Mouse (Mus musculus): ENCODE measurements around the gene Ipp. TPM values are rescaled to one million over a fixed set of nuclear protein-coding genes. Genes with fewer than 3 reads are reported as not detected.

The Ipp gene
- total and polyA plus RNA-seq, 3 experiments, result 14.4 to 20.8 (median 17.3) TPM

DNA sequence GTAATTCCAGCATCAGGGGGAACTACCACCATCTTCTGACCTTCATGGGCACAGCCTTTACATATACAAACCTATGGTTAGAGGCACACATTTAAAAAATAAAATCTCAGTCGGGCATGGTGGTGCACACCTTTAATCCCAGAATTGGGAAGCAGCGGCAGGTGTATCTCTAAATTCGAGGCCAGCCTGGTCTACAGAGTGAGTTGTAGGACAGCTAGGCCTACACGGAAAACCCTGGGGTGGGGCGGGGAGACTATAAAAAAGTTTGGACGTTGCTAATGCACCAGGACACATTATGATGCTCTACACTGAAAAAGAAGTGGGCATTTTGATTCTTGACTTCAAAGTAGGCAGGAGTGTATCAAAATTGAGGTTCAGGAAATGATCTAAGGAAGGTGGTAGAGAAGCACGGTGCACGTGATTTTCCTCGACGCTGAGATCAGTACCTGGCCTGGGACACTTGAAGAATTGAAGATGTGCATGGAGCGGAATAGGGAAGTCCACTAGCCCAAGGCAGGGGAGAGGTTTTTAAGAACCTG is 394 bp upstream of the Ipp start:
- peaks cover 8% of the 10 kb centered on the region for H3K79me2 ChIP-seq (replicated peaks; ENCODE audit: control insufficient read depth, extremely low read depth, insufficient read depth, poor library complexity, severe bottlenecking)
- H3K9me3 ChIP-seq (replicated peaks; ENCODE audit: low read length), result no peaks in the 10 kb centered on the region
- dilution Hi-C loops (cut with MboI; ENCODE audit: extremely low pct_ligation_motif_present, extremely low pct_unique_long_range_greater_than_20kb, low sequenced_read_pairs) (no loop called here), in situ Hi-C loops (cut with MboI; ENCODE audit: low pct_ligation_motif_present, low pct_unique_long_range_greater_than_20kb, low sequenced_read_pairs) (no loop called here)
- H3K4me1 ChIP-seq (ENCODE audit: control insufficient read depth in 1 of 2, insufficient read depth in 2 of 2), result peaks cover 3 to 22% of the 10 kb centered on the region in 2 experiments; a peak in 3 of 4 replicates
- peak overlapping the region; percentile 25 for H3K4me2 ChIP-seq (ENCODE audit: insufficient read depth, low read depth, poor library complexity, severe bottlenecking)
- no peaks in the 10 kb centered on the region for H3K27me3 ChIP-seq (replicated peaks)
- H3K9ac ChIP-seq (ENCODE audit: insufficient read depth, low read depth), result peak overlapping the region; percentile 55
- H3K36me3 ChIP-seq (replicated peaks in 1 of 2; ENCODE audit: control insufficient read depth in 1 of 2, insufficient read depth in 1 of 2, low read length in 1 of 2), result peaks cover 7 to 12% of the 10 kb centered on the region in 2 experiments
- DNase-seq (ENCODE audit: extremely low read depth), result no peak
- no peak overlapping the region for H3K27ac ChIP-seq (ENCODE audit: insufficient read depth, low read depth)
- peak overlapping the region; percentile 44 to 73 (median 64) for H3K4me3 ChIP-seq (replicated peaks in 1 of 3; ENCODE audit: low read depth in 2 of 3, low read length in 2 of 3, poor library complexity in 1 of 3)
- TF ChIP-seq SIN3A (IDR thresholded peaks at IDR 0.05; ENCODE audit: low read length), result no peak
- peak; percentile 41; the same call in 1 of the 2 replicates for TF ChIP-seq BHLHE40 (IDR thresholded peaks at IDR 0.05; ENCODE audit: low read depth, low read length)

DNA sequence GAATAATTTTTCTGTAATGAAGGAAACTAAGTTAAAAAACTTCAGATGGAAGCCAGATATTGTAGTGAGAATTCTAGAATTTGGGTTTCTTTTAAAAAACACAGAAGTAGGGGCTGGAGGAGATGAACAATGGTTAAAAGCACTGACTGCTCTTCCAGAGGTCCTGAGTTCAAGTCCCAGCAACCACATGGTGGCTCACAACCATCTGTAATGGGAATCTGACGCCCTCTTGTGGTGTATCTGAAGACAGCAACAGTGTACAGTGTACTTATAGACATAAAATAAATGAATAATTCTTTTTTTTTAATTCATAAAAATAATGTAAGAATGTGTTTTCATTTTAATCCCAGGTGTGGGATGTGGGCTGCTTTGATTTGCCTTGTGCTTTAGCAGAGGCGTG is 23.8 kb downstream of the Ipp start:
- no peaks in the 10 kb centered on the region for H3K4me1 ChIP-seq (ENCODE audit: control insufficient read depth in 1 of 2, insufficient read depth in 2 of 2)
- H3K4me3 ChIP-seq (replicated peaks in 1 of 3; ENCODE audit: low read depth in 2 of 3, low read length in 2 of 3, poor library complexity in 1 of 3), result no peak overlapping the region
- TF ChIP-seq CTCF (conservative IDR thresholded peaks at IDR 0.05 in 1 of 2, IDR thresholded peaks at IDR 0.05 in 1 of 2; ENCODE audit: low read depth in 2 of 2, low read length in 2 of 2) (peak; percentile 23 to 42), SMC3 (IDR thresholded peaks at IDR 0.05; ENCODE audit: low read depth, low read length) (peak; percentile 13; the same call in 1 of the 2 replicates), IRF4 (IDR thresholded peaks at IDR 0.05; ENCODE audit: low read depth, low read length) (no peak), JUN (IDR thresholded peaks at IDR 0.05; ENCODE audit: insufficient read depth, low read depth, low read length) (no peak), RAD21 (IDR thresholded peaks at IDR 0.05; ENCODE audit: low read depth, low read length) (peak; percentile 22), CHD2 (IDR thresholded peaks at IDR 0.05; ENCODE audit: low read length) (no peak), GABPA (IDR thresholded peaks at IDR 0.05; ENCODE audit: insufficient replicate concordance, low read depth, low read length) (no peak), ZC3H11A (IDR thresholded peaks at IDR 0.05; ENCODE audit: low read depth, low read length) (no peak), USF2 (conservative IDR thresholded peaks at IDR 0.05; ENCODE audit: low read depth, low read length) (no peak)
- H3K9me3 ChIP-seq (replicated peaks; ENCODE audit: low read length), result peaks cover 2% of the 10 kb centered on the region
- no peak for DNase-seq (ENCODE audit: extremely low read depth)
- H3K27ac ChIP-seq (ENCODE audit: insufficient read depth, low read depth), result no peak overlapping the region
- no peaks in the 10 kb centered on the region for H3K79me2 ChIP-seq (replicated peaks; ENCODE audit: control insufficient read depth, extremely low read depth, insufficient read depth, poor library complexity, severe bottlenecking)
- H3K27me3 ChIP-seq (replicated peaks), result no peaks in the 10 kb centered on the region
- dilution Hi-C loops (cut with MboI; ENCODE audit: extremely low pct_ligation_motif_present, extremely low pct_unique_long_range_greater_than_20kb, low sequenced_read_pairs) (no loop called here), in situ Hi-C loops (cut with MboI; ENCODE audit: low pct_ligation_motif_present, low pct_unique_long_range_greater_than_20kb, low sequenced_read_pairs) (no loop called here)
- peaks cover 17 to 45% of the 10 kb centered on the region in 2 experiments for H3K36me3 ChIP-seq (replicated peaks in 1 of 2; ENCODE audit: control insufficient read depth in 1 of 2, insufficient read depth in 1 of 2, low read length in 1 of 2)
- H3K4me2 ChIP-seq (ENCODE audit: insufficient read depth, low read depth, poor library complexity, severe bottlenecking), result no peak overlapping the region
- H3K9ac ChIP-seq (ENCODE audit: insufficient read depth, low read depth), result no peak overlapping the region

DNA sequence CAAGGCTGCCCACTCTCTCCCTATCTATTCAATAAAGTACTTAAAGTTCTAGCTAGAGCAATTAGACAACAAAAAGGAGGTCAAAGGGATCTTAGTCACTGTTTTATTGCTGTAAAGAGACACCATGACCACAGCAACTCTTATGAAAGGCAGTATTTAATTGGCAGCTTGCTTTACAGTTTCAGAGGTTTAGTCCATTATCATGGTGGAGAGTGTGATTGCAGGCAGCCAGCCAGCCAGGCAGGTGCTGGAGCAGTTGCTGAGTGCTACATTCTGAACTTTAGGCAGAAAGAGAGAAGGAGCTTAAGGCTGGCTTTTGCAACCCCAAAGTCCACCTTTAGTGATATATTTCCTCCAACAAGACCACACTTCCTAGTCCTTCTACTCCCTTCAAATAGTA is 29.0 kb downstream of the Ipp start:
- H3K9me3 ChIP-seq (replicated peaks; ENCODE audit: low read length), result no peaks in the 10 kb centered on the region
- in situ Hi-C loops (cut with MboI; ENCODE audit: low pct_ligation_motif_present, low pct_unique_long_range_greater_than_20kb, low sequenced_read_pairs), result no loop called here
- TF ChIP-seq TBP (conservative IDR thresholded peaks at IDR 0.05; ENCODE audit: low read depth, low read length) (no peak), MYC (IDR thresholded peaks at IDR 0.05; ENCODE audit: low read depth, low read length) (no peak), ETS1 (conservative IDR thresholded peaks at IDR 0.05; ENCODE audit: low read depth, low read length) (no peak), CHD2 (IDR thresholded peaks at IDR 0.05; ENCODE audit: low read length) (no peak), HCFC1 (IDR thresholded peaks at IDR 0.05; ENCODE audit: low read depth, low read length) (no peak), EP300 (IDR thresholded peaks at IDR 0.05; ENCODE audit: low read length) (no peak), KAT2A (IDR thresholded peaks at IDR 0.05; ENCODE audit: insufficient replicate concordance, low read length) (no peak), PAX5 (IDR thresholded peaks at IDR 0.05; ENCODE audit: low read length) (no peak), NELFE (IDR thresholded peaks at IDR 0.05; ENCODE audit: low read depth, low read length) (no peak), BHLHE40 (IDR thresholded peaks at IDR 0.05; ENCODE audit: low read depth, low read length) (no peak), IRF4 (IDR thresholded peaks at IDR 0.05; ENCODE audit: low read depth, low read length) (no peak), MAX (IDR thresholded peaks at IDR 0.05; ENCODE audit: low read length) (no peak), MXI1 (IDR thresholded peaks at IDR 0.05; ENCODE audit: low read depth, low read length) (no peak), MEF2A (IDR thresholded peaks at IDR 0.05; ENCODE audit: borderline replicate concordance, low read depth, low read length) (no peak)
- no peaks in the 10 kb centered on the region for H3K79me2 ChIP-seq (replicated peaks; ENCODE audit: control insufficient read depth, extremely low read depth, insufficient read depth, poor library complexity, severe bottlenecking)
- no peak overlapping the region for H3K4me3 ChIP-seq (replicated peaks in 1 of 3; ENCODE audit: low read depth in 2 of 3, low read length in 2 of 3, poor library complexity in 1 of 3)
- H3K4me1 ChIP-seq (ENCODE audit: control insufficient read depth in 1 of 2, insufficient read depth in 2 of 2), result no peaks in the 10 kb centered on the region
- H3K9ac ChIP-seq (ENCODE audit: insufficient read depth, low read depth), result no peak overlapping the region
- no peak overlapping the region for H3K27ac ChIP-seq (ENCODE audit: insufficient read depth, low read depth)
- H3K27me3 ChIP-seq (replicated peaks), result no peaks in the 10 kb centered on the region
- peaks cover 12 to 37% of the 10 kb centered on the region in 2 experiments for H3K36me3 ChIP-seq (replicated peaks in 1 of 2; ENCODE audit: control insufficient read depth in 1 of 2, insufficient read depth in 1 of 2, low read length in 1 of 2)
- DNase-seq (ENCODE audit: extremely low read depth), result no peak
- dilution Hi-C loops (cut with MboI; ENCODE audit: extremely low pct_ligation_motif_present, extremely low pct_unique_long_range_greater_than_20kb, low sequenced_read_pairs), result no loop called here
- no peak overlapping the region for H3K4me2 ChIP-seq (ENCODE audit: insufficient read depth, low read depth, poor library complexity, severe bottlenecking)

All from CH12.LX (cell line).